Mouse (Mus musculus): ENCODE results near the gene Lrrc8d. TPM values are rescaled to one million over a fixed set of nuclear protein-coding genes. Genes with fewer than 3 reads are reported as not detected.

Lrrc8d gene
- total and polyA plus RNA-seq, 3 experiments: 11.4 to 258 (median 21.9) TPM

- peaks cover 0 to 3% of the 10 kb centered on the region in 2 experiments; a peak in 2 of 4 replicates for H3K36me3 ChIP-seq (ENCODE audit: control insufficient read depth in 1 of 2, insufficient read depth in 2 of 2, low read length in 2 of 2)
- no peaks in the 10 kb centered on the region for H3K9me3 ChIP-seq (replicated peaks; ENCODE audit: insufficient read depth, low read length)
- no peaks in the 10 kb centered on the region; a peak in 1 of 4 replicates for H3K4me1 ChIP-seq (ENCODE audit: control insufficient read depth in 1 of 2, insufficient read depth in 2 of 2, low read length in 2 of 2)
- no peak overlapping the region for H3K4me3 ChIP-seq (ENCODE audit: control insufficient read depth in 1 of 2, insufficient read depth in 1 of 2, low read depth in 2 of 2, low read length in 2 of 2)
- no peak for DNase-seq (ENCODE audit: low read depth, low spot score)
- H3K27ac ChIP-seq (ENCODE audit: control insufficient read depth, low read depth, low read length): no peak overlapping the region
- H3K27me3 ChIP-seq (ENCODE audit: control insufficient read depth in 1 of 2, insufficient read depth in 2 of 2, low read length in 2 of 2): no peaks in the 10 kb centered on the region
- no peak overlapping the region for H3K9ac ChIP-seq (ENCODE audit: control insufficient read depth, low read depth, low read length, poor library complexity, severe bottlenecking)
- no peak for TF ChIP-seq POLR2AphosphoS5 (IDR thresholded peaks at IDR 0.05; ENCODE audit: borderline replicate concordance, low read depth, low read length)
- no peak for TF ChIP-seq MYB (IDR thresholded peaks at IDR 0.05; ENCODE audit: low read depth, low read length)
- TF ChIP-seq GABPA (IDR thresholded peaks at IDR 0.05; ENCODE audit: low read depth, low read length): no peak
- no peak for TF ChIP-seq USF1 (IDR thresholded peaks at IDR 0.05; ENCODE audit: low read depth, low read length)
- no peak for TF ChIP-seq TCF12 (IDR thresholded peaks at IDR 0.05; ENCODE audit: low read depth, low read length)
- no peak for TF ChIP-seq MYC (IDR thresholded peaks at IDR 0.05; ENCODE audit: low read depth, low read length)
- no peak for TF ChIP-seq UBTF (IDR thresholded peaks at IDR 0.05; ENCODE audit: borderline replicate concordance, insufficient read depth, low read depth, low read length)
- TF ChIP-seq USF2 (IDR thresholded peaks at IDR 0.05; ENCODE audit: borderline replicate concordance in 1 of 2, insufficient read depth in 1 of 2, low read depth in 1 of 2, low read length in 2 of 2): no peak
- TF ChIP-seq JUND (IDR thresholded peaks at IDR 0.05; ENCODE audit: low read depth, low read length): no peak
- TF ChIP-seq MXI1 (IDR thresholded peaks at IDR 0.05; ENCODE audit: low read depth, low read length): no peak
- no peak for TF ChIP-seq SIN3A (IDR thresholded peaks at IDR 0.05; ENCODE audit: low read length)
- no peak for TF ChIP-seq MAX (IDR thresholded peaks at IDR 0.05; ENCODE audit: low read length)
- no peak for TF ChIP-seq NELFE (IDR thresholded peaks at IDR 0.05; ENCODE audit: low read depth, low read length)
- no peak for TF ChIP-seq ZNF384 (IDR thresholded peaks at IDR 0.05; ENCODE audit: low read depth, low read length)
- no peak for TF ChIP-seq MEF2A (IDR thresholded peaks at IDR 0.05; ENCODE audit: extremely low read depth, insufficient replicate concordance, low read depth, low read length, poor library complexity, severe bottlenecking)
- peaks cover 2% of the 10 kb centered on the region; the same call in 1 of the 2 replicates for H3K79me2 ChIP-seq (ENCODE audit: control insufficient read depth, insufficient read depth, low read length, poor library complexity)
These were observed 107.7 kb downstream of the Lrrc8d start for GRCm38 (mm10) chr5:105807461-105807860.

GRCm38 (mm10) chr5:105809056-105809455, 109.3 kb downstream of the Lrrc8d start:
- Histone ChIP-seq H3K79me2 (ENCODE audit: control insufficient read depth, insufficient read depth, low read length, poor library complexity) (peaks cover 2% of the 10 kb centered on the region; the same call in 1 of the 2 replicates), H3K9ac (ENCODE audit: control insufficient read depth, low read depth, low read length, poor library complexity, severe bottlenecking) (no peak overlapping the region), H3K4me3 (ENCODE audit: control insufficient read depth in 1 of 2, insufficient read depth in 1 of 2, low read depth in 2 of 2, low read length in 2 of 2) (no peak overlapping the region), H3K27ac (ENCODE audit: control insufficient read depth, low read depth, low read length) (no peak overlapping the region), H3K9me3 (replicated peaks; ENCODE audit: insufficient read depth, low read length) (no peaks in the 10 kb centered on the region), H3K4me1 (ENCODE audit: control insufficient read depth in 1 of 2, insufficient read depth in 2 of 2, low read length in 2 of 2) (no peaks in the 10 kb centered on the region; a peak in 1 of 4 replicates), H3K27me3 (ENCODE audit: control insufficient read depth in 1 of 2, insufficient read depth in 2 of 2, low read length in 2 of 2) (no peaks in the 10 kb centered on the region), H3K36me3 (ENCODE audit: control insufficient read depth in 1 of 2, insufficient read depth in 2 of 2, low read length in 2 of 2) (peaks cover 0 to 5% of the 10 kb centered on the region in 2 experiments; a peak in 2 of 4 replicates)
- DNase-seq (ENCODE audit: low read depth, low spot score): no peak
- TF ChIP-seq USF1 (IDR thresholded peaks at IDR 0.05; ENCODE audit: low read depth, low read length): no peak
- no peak for TF ChIP-seq SIN3A (IDR thresholded peaks at IDR 0.05; ENCODE audit: low read length)
- no peak for TF ChIP-seq TBP (IDR thresholded peaks at IDR 0.05; ENCODE audit: low read depth, low read length)
- TF ChIP-seq MYC (IDR thresholded peaks at IDR 0.05; ENCODE audit: low read depth, low read length): no peak
- TF ChIP-seq ZKSCAN1 (IDR thresholded peaks at IDR 0.05; ENCODE audit: low read depth, low read length): no peak
- no peak for TF ChIP-seq UBTF (IDR thresholded peaks at IDR 0.05; ENCODE audit: borderline replicate concordance, insufficient read depth, low read depth, low read length)
- TF ChIP-seq TAL1 (IDR thresholded peaks at IDR 0.05; ENCODE audit: low read length): no peak
- TF ChIP-seq KAT2A (conservative IDR thresholded peaks at IDR 0.05; ENCODE audit: low read depth, low read length): no peak
- no peak for TF ChIP-seq MYB (IDR thresholded peaks at IDR 0.05; ENCODE audit: low read depth, low read length)
- no peak for TF ChIP-seq ZMIZ1 (IDR thresholded peaks at IDR 0.05; ENCODE audit: low read depth, low read length)
- TF ChIP-seq ZNF384 (IDR thresholded peaks at IDR 0.05; ENCODE audit: low read depth, low read length): no peak

Data from MEL (cell line).